Mouse (Mus musculus) layer of hippocampus, postnatal 14 days (tissue): ENCODE data around the gene Polr3g. TPM values are rescaled to one million over a fixed set of nuclear protein-coding genes. Genes with fewer than 3 reads are reported as not detected.
"Not testable (repeated sequence)": the region's sequence is repeated elsewhere in the genome, so short reads cannot be mapped to it uniquely, and the experiment has no call there.

Experiments used
- DNase-seq, 2 experiments: peaks; one replicate each; pipeline ENCODE4 v3.0.0; 2021 to 2022; ENCODE audit warnings: low spot score in 2 of 2, mixed read lengths in 1 of 2
- long read RNA-seq, 2 experiments: library from polyadenylated mRNA; stranded (forward); transcript quantifications; one replicate each; pipeline ENCODE4 v2.0.0; 2021
- total RNA-seq, 2 experiments: library from RNA; stranded (reverse); gene quantifications; 2 replicates each; pipeline ENCODE4 v1.2.3; 2021

The Polr3g gene
- 1 to 10 TPM; 3.6 to 4.7 TPM for total RNA-seq
- long read RNA-seq, experiment 1, partial matches to known transcripts, result 0 of 1 reads
- long read RNA-seq, experiment 1, other reads (novel, unspliced or antisense), result 0 of 1 reads
- long read RNA-seq, experiment 2, partial matches to known transcripts, result 0 of 2 reads
- long read RNA-seq, experiment 2, other reads (novel, unspliced or antisense), result 1 of 2 reads

- DNase-seq, result peak; percentile 95
Measured at GRCm38 (mm10) chr13:81710775-81711545, at the start of gene Polr3g, which contains the start of gene Mblac2. Polr3g (minus strand) TSS chr13:81711013. Mblac2 (plus strand) TSS chr13:81711341.

DNA sequence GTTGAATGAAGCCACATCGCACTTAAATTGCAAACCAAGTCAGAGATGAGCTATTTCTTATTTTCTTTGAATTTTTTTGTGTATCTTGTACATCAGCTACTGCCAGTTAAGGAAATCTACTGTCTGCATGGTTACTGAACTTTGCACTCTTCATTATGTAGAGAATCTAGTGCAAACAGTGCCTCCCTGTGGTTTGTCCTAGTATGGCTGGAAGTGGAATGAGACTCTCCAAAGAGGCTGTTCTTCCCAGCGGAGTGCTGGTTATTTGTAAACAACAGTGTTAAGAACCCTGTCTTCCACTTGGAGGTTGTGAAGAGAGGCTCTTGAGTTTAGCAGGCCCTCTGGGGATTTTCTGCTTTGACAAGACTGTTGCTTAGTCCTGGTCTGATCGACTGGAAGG, 49.6 kb upstream of the Polr3g start:
- DNase-seq, result peak; percentile 28 to 37

DNA sequence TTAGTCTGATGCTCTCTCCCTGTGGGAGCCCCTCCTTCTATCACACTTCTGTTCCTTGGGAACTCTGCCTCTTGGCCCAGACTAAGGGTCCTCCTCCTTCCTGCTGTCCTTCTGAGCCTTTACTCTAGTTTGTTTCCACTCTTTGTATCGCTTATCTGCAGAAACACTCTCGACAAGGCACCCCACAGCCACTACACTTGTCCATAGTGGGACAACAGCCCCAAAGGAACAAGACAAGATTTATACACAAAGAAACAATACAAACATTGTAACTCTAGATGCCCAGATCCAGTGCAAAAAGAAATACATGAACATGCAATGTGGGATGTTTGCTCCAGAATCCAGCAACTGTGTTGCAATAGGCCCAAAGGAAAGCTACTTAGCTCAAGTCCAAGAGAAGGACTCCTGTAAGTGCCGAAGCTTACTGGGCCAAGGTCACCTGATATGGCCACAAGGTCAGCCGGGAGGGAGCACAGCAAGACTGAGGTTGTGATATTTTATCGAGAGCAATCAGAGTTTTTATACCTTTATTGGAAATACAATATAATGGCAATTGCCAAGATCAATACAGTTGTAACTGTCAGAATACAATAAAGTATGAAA, 46.3 kb upstream of the Polr3g start:
- no peak for DNase-seq

GRCm38 (mm10) chr13:81755324-81755723, 44.5 kb upstream of the Polr3g start:
- no peak for DNase-seq

DNA sequence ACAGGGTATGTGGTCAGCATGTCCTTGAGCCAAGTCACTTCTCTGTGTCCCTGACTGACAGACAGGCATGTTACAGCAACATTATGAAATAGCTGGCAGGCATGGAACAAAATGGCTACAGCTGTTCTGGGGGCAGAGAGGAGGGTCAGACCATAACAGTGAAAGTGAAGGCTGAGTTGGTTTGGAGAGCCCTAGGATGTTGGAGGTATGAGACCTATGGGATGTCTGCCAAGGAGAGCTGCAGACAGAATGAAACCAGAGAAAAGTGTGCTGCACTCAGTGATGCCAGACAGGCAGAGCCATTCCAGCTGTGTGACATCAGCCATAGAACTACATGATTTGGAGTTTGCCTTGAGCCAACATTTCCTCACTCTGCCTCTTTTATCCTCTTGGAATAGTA, 44.1 kb upstream of the Polr3g start:
- no peak for DNase-seq

- no peak for DNase-seq
Measured at GRCm38 (mm10) chr13:81744092-81744396, 33.2 kb upstream of the Polr3g start.

- no peak for DNase-seq
Measured at GRCm38 (mm10) chr13:81743391-81744091, 32.7 kb upstream of the Polr3g start.

GRCm38 (mm10) chr13:81740898-81741297, 30.1 kb upstream of the Polr3g start:
- no peak for DNase-seq

DNA sequence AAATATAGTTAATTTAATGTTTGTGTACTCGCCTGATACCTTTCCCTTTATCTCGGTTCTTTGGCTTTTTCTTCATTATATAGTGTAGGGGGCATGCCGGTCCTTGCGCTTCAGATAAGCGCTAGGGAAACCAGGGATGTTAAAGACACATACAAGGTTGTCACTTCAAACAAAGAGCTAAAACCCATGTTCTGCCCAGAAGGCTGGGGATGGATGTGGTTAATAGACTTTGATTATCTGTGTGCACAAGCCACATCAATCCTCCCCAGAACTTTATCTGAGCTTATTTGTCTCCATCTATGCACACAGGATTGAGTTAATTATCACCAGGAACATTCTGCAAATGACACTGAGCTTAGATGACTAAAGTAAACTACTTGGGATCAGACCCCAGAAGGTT, 25.8 kb upstream of the Polr3g start:
- no peak for DNase-seq

DNA sequence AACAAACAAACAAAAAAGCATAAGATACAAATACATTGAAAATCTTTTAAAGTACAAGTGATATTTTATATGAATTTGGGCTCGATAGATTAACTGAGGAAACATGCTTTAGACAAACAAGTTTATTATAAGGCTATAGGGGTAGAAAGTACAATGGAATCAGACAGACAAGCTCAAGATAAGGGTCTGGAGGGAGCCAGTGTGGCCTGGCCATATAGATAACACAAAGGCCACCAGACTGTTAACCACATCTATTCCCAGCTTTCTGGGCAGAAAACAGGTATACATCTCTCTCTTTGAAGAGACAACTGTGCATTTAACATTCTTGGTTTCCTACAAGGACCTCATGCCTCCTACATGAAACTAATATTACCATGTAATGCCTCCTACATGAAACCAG, 19.5 kb upstream of the Polr3g start:
- no peak for DNase-seq

GRCm38 (mm10) chr13:81729102-81729501, 18.3 kb upstream of the Polr3g start:
- no peak for DNase-seq

- DNase-seq, result not testable (repeated sequence)
Measured at GRCm38 (mm10) chr13:81728141-81728540, 17.3 kb upstream of the Polr3g start.

DNA sequence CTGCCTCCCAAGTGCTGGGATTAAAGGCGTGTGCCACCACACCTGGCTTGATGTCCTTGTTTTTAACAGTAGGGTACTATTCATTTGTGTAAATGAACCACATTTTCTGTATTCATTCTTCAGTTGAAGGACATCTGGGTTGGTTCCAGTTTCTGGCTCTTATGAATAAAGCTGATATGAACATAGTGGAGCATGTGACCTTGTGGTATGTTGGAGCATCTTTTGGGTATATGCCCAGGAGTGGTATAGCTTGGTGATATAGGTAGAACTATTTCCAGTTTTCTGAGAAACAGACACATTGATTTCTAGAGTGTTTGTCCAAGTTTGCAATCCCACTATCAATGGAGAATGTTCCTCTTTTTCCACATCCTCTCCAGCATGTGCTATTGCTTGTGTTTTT, 3.1 kb upstream of the Polr3g start:
- DNase-seq, result no peak

- DNase-seq, result peak; percentile 48 to 57
Measured at GRCm38 (mm10) chr13:81711546-81712371, 946 bp upstream of the Polr3g start.

GRCm38 (mm10) chr13:81710266-81710665, 547 bp downstream of the Polr3g start:
- DNase-seq, result no peak

DNA sequence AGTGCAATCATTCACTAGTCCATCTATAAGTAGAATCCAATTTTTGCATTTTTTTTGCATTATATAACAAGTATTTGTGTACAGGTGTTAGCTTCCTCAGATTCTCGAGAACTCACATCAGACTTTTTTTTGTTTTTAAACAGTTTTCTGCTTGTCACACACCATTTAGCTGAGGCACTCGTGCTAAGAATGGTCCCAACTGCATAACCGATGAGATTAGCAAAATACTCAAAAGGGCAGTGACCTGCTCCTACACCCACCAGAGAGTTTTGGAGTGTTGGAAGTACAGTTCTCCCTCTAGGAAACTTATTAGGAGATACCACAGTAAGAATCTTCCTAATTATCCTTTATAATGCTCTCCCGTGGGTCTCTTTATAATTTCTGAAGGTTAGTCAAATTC, 1.0 kb downstream of the Polr3g start:
- DNase-seq, result no peak

DNA sequence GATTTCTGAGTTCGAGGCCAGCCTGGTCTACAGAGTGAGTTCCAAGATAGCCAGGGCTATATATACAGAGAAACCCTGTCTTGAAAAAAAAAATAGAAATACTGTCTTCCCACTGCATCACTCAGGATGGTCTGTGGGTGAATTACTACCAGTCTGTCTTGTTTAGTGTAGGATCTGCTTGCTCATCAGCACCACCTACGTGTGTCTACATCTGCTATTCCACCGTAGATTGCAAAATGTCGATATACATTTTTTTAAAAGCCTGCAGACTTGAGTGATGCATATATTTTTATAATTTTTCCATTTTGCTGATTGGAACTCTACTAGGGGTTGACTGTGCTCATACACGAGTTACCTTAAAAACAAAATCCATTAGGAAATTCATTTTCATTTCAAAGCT, 4.5 kb downstream of the Polr3g start:
- DNase-seq, result no peak

- DNase-seq, result no peak
Measured at GRCm38 (mm10) chr13:81703621-81704020, 7.2 kb downstream of the Polr3g start.

GRCm38 (mm10) chr13:81703148-81703547, 7.7 kb downstream of the Polr3g start:
- no peak for DNase-seq

- DNase-seq, result no peak
Measured at GRCm38 (mm10) chr13:81694446-81694845, 16.4 kb downstream of the Polr3g start.

GRCm38 (mm10) chr13:81691606-81692005, 19.2 kb downstream of the Polr3g start:
- peak in 1 of 2 experiments; percentile 36 for DNase-seq
